Mouse (Mus musculus) lung, postnatal 0 days (tissue): ENCODE results near the gene Poldip3. TPM values are rescaled to one million over a fixed set of nuclear protein-coding genes. Genes with fewer than 3 reads are reported as not detected.

ENCODE experiments used
- ATAC-seq: fragments of 200-750 bp; cut with Nextera tagmentation; 2 replicates; pipeline ENCODE4 v1.8.0; 2017; ENCODE audit warnings: moderate library complexity
- DNase-seq: peaks from one replicate; pipeline ENCODE4 v3.0.0-alpha.2; 2016; ENCODE audit warnings: low spot score
- H3K27ac ChIP-seq: fragments of 300-500 bp; sonication (generic); 2 replicates; pipeline ENCODE4 v1.5.1; 2014; ENCODE audit warnings: antibody characterized with exemption, mild to moderate bottlenecking, low read length, mixed read lengths
- H3K27me3 ChIP-seq: fragments of 300-500 bp; sonication (generic); replicated peaks from 2 replicates; pipeline ENCODE4 v1.6.1; 2014; ENCODE audit warnings: low read length, mixed read lengths; ENCODE audit not compliant: insufficient read depth
- H3K36me3 ChIP-seq: fragments of 300-500 bp; sonication (generic); 2 replicates; pipeline ENCODE4 v1.6.1; 2014; ENCODE audit warnings: low read length, mixed read lengths; ENCODE audit not compliant: insufficient read depth
- H3K4me1 ChIP-seq: fragments of 300-500 bp; sonication (generic); 2 replicates; pipeline ENCODE4 v1.6.1; 2014; ENCODE audit warnings: antibody characterized with exemption, low read depth, low read length, mixed read lengths; ENCODE audit not compliant: insufficient read depth
- H3K4me2 ChIP-seq: fragments of 300-500 bp; sonication (generic); replicated peaks from 2 replicates; pipeline ENCODE4 v1.6.1; 2014; ENCODE audit warnings: low read depth, mild to moderate bottlenecking, low read length, moderate library complexity, mixed read lengths
- H3K4me3 ChIP-seq: fragments of 300-500 bp; sonication (generic); 2 replicates; pipeline ENCODE4 v1.5.1; 2014; ENCODE audit warnings: low read depth, low read length
- H3K9ac ChIP-seq: fragments of 300-500 bp; sonication (generic); replicated peaks from 2 replicates; pipeline ENCODE4 v1.6.1; 2014; ENCODE audit warnings: low read depth, mild to moderate bottlenecking
- H3K9me3 ChIP-seq: fragments of 300-500 bp; sonication (generic); 2 replicates; pipeline ENCODE4 v1.6.1; 2016; ENCODE audit warnings: low read length, mixed read lengths
- CTCF ChIP-seq: IDR thresholded peaks from 2 replicates; pipeline ENCODE4 v1.5.1; 2016; ENCODE audit warnings: antibody characterized with exemption, mild to moderate bottlenecking
- EP300 ChIP-seq: IDR thresholded peaks from 2 replicates; pipeline ENCODE4 v1.6.1; 2016; ENCODE audit warnings: antibody characterized with exemption, mild to moderate bottlenecking, control low read depth
- WGBS: fragments of 180-500 bp; shearing (Covaris S2); extraction: QIAGEN DNeasy Blood & Tissue Kit; methylation state at CpG from one replicate; pipeline ENCODE4 v1.1.7; 2014; 5-methylcytosine and 5-hydroxymethylcytosine counted together
- polyA plus RNA-seq: library from polyadenylated mRNA; unstranded; fragments of >200 nt; fragmentation: Nextera tagmentation; extraction: Ambion mirVana; gene quantifications from 2 replicates; pipeline ENCODE4 v1.2.1, GENCODE M21; 2015

Gene Poldip3
- polyA plus RNA-seq, 1 experiment from 2014 or later, result 77.0 TPM

GRCm38 (mm10) chr15:83100332-83100662 is 48.9 kb downstream of the Poldip3 start:
- DNase-seq (no peak), ATAC-seq (no peak; the same call in 1 of the 2 replicates)
- no peak for TF ChIP-seq EP300
- no peak for TF ChIP-seq CTCF
- Histone ChIP-seq H3K4me1 (peaks cover 9% of the 10 kb centered on the region; the same call in 1 of the 2 replicates), H3K36me3 (no peaks in the 10 kb centered on the region), H3K9me3 (no peaks in the 10 kb centered on the region), H3K4me3 (peak overlapping the region; percentile 63), H3K4me2 (peak overlapping the region; percentile 93), H3K27me3 (no peaks in the 10 kb centered on the region), H3K9ac (peak overlapping the region; percentile 82), H3K27ac (peak overlapping the region; percentile 32; the same call in 1 of the 2 replicates)
- WGBS, result 0% methylated on average over 8 of the region's 8 CpGs

- peaks cover 9% of the 10 kb centered on the region; the same call in 1 of the 2 replicates for H3K4me1 ChIP-seq
- TF ChIP-seq CTCF (0 out of 2 replicates have a peak, but pooled peaks have one; percentile 6), EP300 (no peak; the same call in 1 of the 2 replicates)
- WGBS, result 2% methylated on average over 31 of the region's 31 CpGs
- H3K9me3 ChIP-seq, result no peaks in the 10 kb centered on the region
- peak overlapping the region; percentile 93 for H3K4me2 ChIP-seq
- no peaks in the 10 kb centered on the region for H3K36me3 ChIP-seq
- H3K4me3 ChIP-seq, result peak overlapping the region; percentile 63
- H3K9ac ChIP-seq, result peak overlapping the region; percentile 82
- ATAC-seq (peak; percentile 98), DNase-seq (peak; percentile 97)
- H3K27ac ChIP-seq, result peak overlapping the region; percentile 32; the same call in 1 of the 2 replicates
- no peaks in the 10 kb centered on the region for H3K27me3 ChIP-seq
Measured at GRCm38 (mm10) chr15:83099533-83100331, 49.5 kb downstream of the Poldip3 start.

- Histone ChIP-seq H3K27ac (no peak overlapping the region), H3K36me3 (no peaks in the 10 kb centered on the region), H3K4me3 (no peak overlapping the region), H3K4me1 (peaks cover 9% of the 10 kb centered on the region; the same call in 1 of the 2 replicates), H3K4me2 (no peak overlapping the region), H3K27me3 (no peaks in the 10 kb centered on the region), H3K9me3 (no peaks in the 10 kb centered on the region), H3K9ac (no peak overlapping the region)
- ATAC-seq (no peak), DNase-seq (no peak)
- WGBS, result 30% methylated on average over 2 of the region's 2 CpGs
- TF ChIP-seq CTCF, result peak; percentile 54
- no peak for TF ChIP-seq EP300
Measured at GRCm38 (mm10) chr15:83095950-83096349, 53.2 kb downstream of the Poldip3 start.

GRCm38 (mm10) chr15:83093687-83094086 is 55.5 kb downstream of the Poldip3 start:
- DNase-seq, result peak; percentile 80
- 66% methylated on average over 2 of the region's 2 CpGs for WGBS
- Histone ChIP-seq H3K27me3 (no peaks in the 10 kb centered on the region), H3K4me1 (no peaks in the 10 kb centered on the region), H3K4me2 (no peak overlapping the region), H3K36me3 (no peaks in the 10 kb centered on the region), H3K27ac (no peak overlapping the region), H3K9ac (no peak overlapping the region), H3K4me3 (no peak overlapping the region), H3K9me3 (no peaks in the 10 kb centered on the region)
- no peak for TF ChIP-seq CTCF
- TF ChIP-seq EP300, result no peak
- ATAC-seq, result peak; percentile 70

DNA sequence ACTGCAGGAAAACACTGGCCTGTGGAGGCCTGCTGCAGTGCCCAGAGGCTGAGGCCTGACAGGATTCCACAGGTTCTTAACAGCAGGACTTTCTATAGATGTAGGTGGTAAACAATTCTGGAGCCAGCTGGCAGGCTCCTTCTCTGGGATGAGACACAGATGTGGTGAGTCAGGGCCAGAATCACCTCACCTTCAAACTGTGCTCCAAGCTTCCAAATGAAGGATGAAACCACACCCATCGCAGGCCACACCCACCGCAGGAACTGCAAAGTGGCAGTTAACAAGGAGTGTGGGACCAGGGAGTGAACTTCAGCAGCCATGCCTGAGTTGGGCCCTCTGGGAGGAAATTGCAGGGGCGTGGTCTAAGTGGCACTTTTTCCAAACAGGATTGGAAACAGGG is 58.3 kb downstream of the Poldip3 start:
- H3K4me1 ChIP-seq, result no peaks in the 10 kb centered on the region
- no peak overlapping the region for H3K4me2 ChIP-seq
- H3K27me3 ChIP-seq, result no peaks in the 10 kb centered on the region
- H3K36me3 ChIP-seq, result no peaks in the 10 kb centered on the region
- no peak overlapping the region for H3K4me3 ChIP-seq
- DNase-seq, result no peak
- no peaks in the 10 kb centered on the region for H3K9me3 ChIP-seq
- ATAC-seq, result peak; percentile 23; the same call in 1 of the 2 replicates
- no peak for TF ChIP-seq EP300
- no peak for TF ChIP-seq CTCF
- H3K27ac ChIP-seq, result no peak overlapping the region
- WGBS, result 26% methylated on average over 3 of the region's 3 CpGs
- H3K9ac ChIP-seq, result no peak overlapping the region

DNA sequence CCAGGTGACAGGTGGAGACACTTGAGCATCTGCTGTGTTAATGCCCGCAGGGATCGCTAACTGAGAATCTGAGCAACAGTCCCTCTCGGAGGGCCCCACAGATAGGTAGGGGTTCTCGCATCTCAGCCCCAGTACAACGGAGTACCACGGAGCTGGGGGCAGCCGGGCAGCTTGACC is 59.9 kb downstream of the Poldip3 start, which contains the start of gene Serhl:
Gene Serhl (plus strand): TSS at position 78 of the 177 bp plus-strand sequence.
- ATAC-seq (no peak), DNase-seq (no peak)
- Histone ChIP-seq H3K9me3 (no peaks in the 10 kb centered on the region), H3K4me2 (no peak within 1 kb of the TSS), H3K36me3 (no peaks in the 10 kb centered on the region), H3K9ac (no peak within 1 kb of the TSS), H3K27me3 (no peaks in the 10 kb centered on the region), H3K27ac (no peak within 1 kb of the TSS), H3K4me1 (no peaks in the 10 kb centered on the region), H3K4me3 (no peak within 1 kb of the TSS)
- WGBS, result 27% methylated on average over 7 of the region's 7 CpGs
- no peak for TF ChIP-seq CTCF
- no peak for TF ChIP-seq EP300
